Mouse (Mus musculus) embryonic fibroblast, embryonic 13.5 days (primary cell): ENCODE measurements at regions not wholly inside any gene's neighbourhood (a gene's known extent, or its start where the extent isn't known, plus 50 kb on each side); places are given as distances from the start of the nearest gene placed in this dataset.

ENCODE experiments used
- CTCF ChIP-seq: IDR thresholded peaks from 2 replicates; pipeline ENCODE4 v1.5.1; 2011; ENCODE audit warnings: mild to moderate bottlenecking, control low read depth, low read length, moderate library complexity, borderline replicate concordance; ENCODE audit not compliant: insufficient read depth
- POLR2A ChIP-seq: IDR thresholded peaks from 2 replicates; pipeline ENCODE4 v1.6.1; 2011; ENCODE audit warnings: low read depth, mild to moderate bottlenecking, control low read depth, low read length, moderate library complexity

- TF ChIP-seq POLR2A = no peak
- no peak for TF ChIP-seq CTCF
Measured at GRCm38 (mm10) chr11:105510626-105511025, 54.1 kb upstream of the March10 start.
